Mouse (Mus musculus): ENCODE data around the gene Ddx21. TPM values are rescaled to one million over a fixed set of nuclear protein-coding genes. Genes with fewer than 3 reads are reported as not detected.

Gene Ddx21
- polyA plus RNA-seq, 3 experiments from 2014 or later: 51.4 to 60.7 (median 54.9) TPM

Other genes with a start within 250 kb of the Ddx21 start
- 100 to 1,000 TPM in 1 of 3 experiments, 10 to 100 TPM in 2; 64.3 to 101 (median 74.8) TPM for gene Hk1, start 222.4 kb downstream of the Ddx21 start, polyA plus RNA-seq (2017; shearing (Covaris generic))
- not detected for gene Hkdc1, start 179.8 kb downstream of the Ddx21 start, polyA plus RNA-seq (2017; shearing (Covaris generic))
- not detected for gene 4930507D05Rik, start 152.8 kb downstream of the Ddx21 start, polyA plus RNA-seq (2017; shearing (Covaris generic))
- gene Supv3l1, start 152.5 kb downstream of the Ddx21 start, polyA plus RNA-seq (2017; shearing (Covaris generic)): 10 to 100 TPM in 2 of 3 experiments, 1 to 10 TPM in 1; 5.9 to 15.5 (median 10.5) TPM
- gene Vps26a, start 115.5 kb downstream of the Ddx21 start, polyA plus RNA-seq (2017; shearing (Covaris generic)): 10 to 100 TPM; 62.7 to 69.9 (median 69.4) TPM
- gene Srgn, start 74.8 kb downstream of the Ddx21 start, polyA plus RNA-seq (2017; shearing (Covaris generic)): 1,000 to 10,000 TPM; 1,485 to 2,247 (median 1,910) TPM
- 1 to 10 TPM; 4.1 to 8.7 (median 5.0) TPM for gene Kif1bp, start 23.8 kb downstream of the Ddx21 start, polyA plus RNA-seq (2017; shearing (Covaris generic))
- 100 to 1,000 TPM in 2 of 3 experiments, 10 to 100 TPM in 1; 94.3 to 115 (median 103) TPM for gene Ddx50, start 48.9 kb upstream of the Ddx21 start, polyA plus RNA-seq (2017; shearing (Covaris generic))
- 1 to 10 TPM; 1.1 to 1.9 (median 1.7) TPM for gene Stox1, start 123.8 kb upstream of the Ddx21 start, polyA plus RNA-seq (2017; shearing (Covaris generic))
- gene Ccar1, start 190.0 kb upstream of the Ddx21 start, polyA plus RNA-seq (2017; shearing (Covaris generic)): 100 to 1,000 TPM; 122 to 149 (median 137) TPM